Mouse (Mus musculus) megakaryocyte, embryonic 14.5 days (primary cell): ENCODE data around the gene Krt34.

Experiments
- FLI1 ChIP-seq: IDR thresholded peaks from 2 replicates; pipeline ENCODE4 v1.6.1; 2012; ENCODE audit warnings: low read length, inconsistent platforms, mixed read lengths
- GATA1 ChIP-seq: IDR thresholded peaks from 3 replicates; pipeline ENCODE4 v1.6.1; 2012; ENCODE audit warnings: mixed read lengths, low read length, inconsistent platforms, borderline replicate concordance

DNA sequence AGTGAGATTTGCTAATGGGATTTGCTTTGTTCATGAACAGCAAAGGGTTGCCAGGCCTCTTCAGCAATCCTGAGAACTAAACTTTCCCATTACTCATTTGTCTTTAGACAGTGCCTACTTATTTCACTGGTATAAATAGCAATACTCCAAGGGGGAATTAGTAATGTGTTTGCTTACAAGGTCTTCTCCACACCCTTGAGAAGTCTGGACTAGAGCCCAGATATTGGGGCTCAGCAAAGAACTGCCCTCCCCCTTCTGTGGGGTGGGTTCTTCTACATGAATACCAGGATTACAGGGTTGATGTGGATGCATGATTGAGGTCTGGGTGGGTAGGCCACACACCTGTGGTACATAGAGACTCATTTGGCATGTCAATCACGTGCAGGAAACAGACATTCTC, 32.5 kb upstream of the Krt34 start:
- TF ChIP-seq GATA1 (no peak), FLI1 (no peak)
